Mouse (Mus musculus): ENCODE measurements around the gene Rere.

DNA sequence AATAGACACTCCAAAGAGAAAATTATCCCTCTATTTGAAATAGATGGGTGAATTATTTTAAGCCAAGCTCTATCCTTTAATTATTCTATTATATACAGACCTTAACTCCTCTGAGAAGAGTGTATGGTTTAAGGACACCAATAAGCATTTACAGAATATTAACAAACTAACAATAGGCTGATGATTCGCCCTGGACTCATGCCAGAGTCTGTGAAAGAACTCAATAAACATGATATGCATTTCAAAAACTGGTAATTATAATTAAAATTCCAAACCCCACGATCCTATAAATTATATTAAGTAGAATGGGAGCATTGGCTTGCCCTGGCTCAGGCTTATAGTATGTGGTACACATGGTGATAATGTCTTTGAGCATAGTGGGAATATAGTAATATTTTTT, 1.4 kb upstream of the Rere start:
- TF ChIP-seq EP300 (optimal IDR thresholded peaks at IDR 0.05) (no peak), CTCF (IDR thresholded peaks at IDR 0.05; ENCODE audit: low read depth) (no peak)
